Mouse (Mus musculus): ENCODE data around the gene 4933402J07Rik. TPM values are rescaled to one million over a fixed set of nuclear protein-coding genes. Genes with fewer than 3 reads are reported as not detected.

4933402J07Rik gene
- polyA plus RNA-seq, 1 experiment from 2014 or later: not detected

- H3K27me3 ChIP-seq (ENCODE audit: control insufficient read depth, insufficient read depth, low read length): no peaks in the 10 kb centered on the region
- no peak for DNase-seq (ENCODE audit: low spot score)
- no peak for ATAC-seq (replicated peaks; ENCODE audit: insufficient number of reproducible peaks, low FRiP score, low TSS enrichment, low read depth)
These were observed 13.8 kb upstream of the 4933402J07Rik start for GRCm38 (mm10) chr8:87549881-87550280.

GRCm38 (mm10) chr8:87552801-87553200 is 10.9 kb upstream of the 4933402J07Rik start:
- H3K9me3 ChIP-seq (replicated peaks; ENCODE audit: control insufficient read depth, low read length): no peaks in the 10 kb centered on the region
- no peaks in the 10 kb centered on the region for H3K36me3 ChIP-seq (replicated peaks; ENCODE audit: control insufficient read depth, insufficient read depth, low read depth, low read length)
- no peak for DNase-seq (ENCODE audit: low spot score)
- ATAC-seq (replicated peaks; ENCODE audit: insufficient number of reproducible peaks, low FRiP score, low TSS enrichment, low read depth): no peak
- H3K4me3 ChIP-seq (ENCODE audit: low read depth, low read length): no peak overlapping the region
- H3K4me2 ChIP-seq (ENCODE audit: low read depth, low read length): no peak overlapping the region
- WGBS: 51% methylated on average over 1 of the region's 1 CpGs
- H3K27ac ChIP-seq (replicated peaks; ENCODE audit: low read depth, low read length): no peak overlapping the region
- H3K4me1 ChIP-seq (ENCODE audit: control insufficient read depth, insufficient read depth, low read length): no peaks in the 10 kb centered on the region
- no peak overlapping the region for H3K9ac ChIP-seq (replicated peaks; ENCODE audit: low read length)
- no peaks in the 10 kb centered on the region for H3K27me3 ChIP-seq (ENCODE audit: control insufficient read depth, insufficient read depth, low read length)

More at GRCm38 (mm10) chr8:87549881-87550280, 13.8 kb upstream of the 4933402J07Rik start:
- H3K4me2 ChIP-seq (ENCODE audit: low read depth, low read length): no peak overlapping the region
- no peak overlapping the region for H3K27ac ChIP-seq (replicated peaks; ENCODE audit: low read depth, low read length)
- 71% methylated on average over 4 of the region's 4 CpGs for WGBS
- no peaks in the 10 kb centered on the region for H3K36me3 ChIP-seq (replicated peaks; ENCODE audit: control insufficient read depth, insufficient read depth, low read depth, low read length)
- H3K9me3 ChIP-seq (replicated peaks; ENCODE audit: control insufficient read depth, low read length): no peaks in the 10 kb centered on the region
- H3K4me1 ChIP-seq (ENCODE audit: control insufficient read depth, insufficient read depth, low read length): no peaks in the 10 kb centered on the region
- H3K4me3 ChIP-seq (ENCODE audit: low read depth, low read length): no peak overlapping the region
- H3K9ac ChIP-seq (replicated peaks; ENCODE audit: low read length): no peak overlapping the region

- no peak overlapping the region for H3K4me3 ChIP-seq (ENCODE audit: low read depth, low read length)
- no peaks in the 10 kb centered on the region for H3K27me3 ChIP-seq (ENCODE audit: control insufficient read depth, insufficient read depth, low read length)
- 57% methylated on average over 2 of the region's 2 CpGs for WGBS
These were observed 2.9 kb upstream of the 4933402J07Rik start for GRCm38 (mm10) chr8:87560801-87561200.

GRCm38 (mm10) chr8:87569203-87569602 is 5.5 kb downstream of the 4933402J07Rik start:
- ATAC-seq (replicated peaks; ENCODE audit: insufficient number of reproducible peaks, low FRiP score, low TSS enrichment, low read depth) (no peak), DNase-seq (ENCODE audit: low spot score) (no peak)
- Histone ChIP-seq H3K36me3 (replicated peaks; ENCODE audit: control insufficient read depth, insufficient read depth, low read depth, low read length) (no peaks in the 10 kb centered on the region), H3K9me3 (replicated peaks; ENCODE audit: control insufficient read depth, low read length) (no peaks in the 10 kb centered on the region), H3K27ac (replicated peaks; ENCODE audit: low read depth, low read length) (no peak overlapping the region), H3K4me1 (ENCODE audit: control insufficient read depth, insufficient read depth, low read length) (no peaks in the 10 kb centered on the region), H3K27me3 (ENCODE audit: control insufficient read depth, insufficient read depth, low read length) (no peaks in the 10 kb centered on the region), H3K4me3 (ENCODE audit: low read depth, low read length) (no peak overlapping the region), H3K9ac (replicated peaks; ENCODE audit: low read length) (no peak overlapping the region), H3K4me2 (ENCODE audit: low read depth, low read length) (no peak overlapping the region)
- 89% methylated on average over 5 of the region's 5 CpGs for WGBS

More at GRCm38 (mm10) chr8:87560801-87561200, 2.9 kb upstream of the 4933402J07Rik start:
- no peak for ATAC-seq (replicated peaks; ENCODE audit: insufficient number of reproducible peaks, low FRiP score, low TSS enrichment, low read depth)
- no peak overlapping the region for H3K4me2 ChIP-seq (ENCODE audit: low read depth, low read length)
- no peaks in the 10 kb centered on the region for H3K9me3 ChIP-seq (replicated peaks; ENCODE audit: control insufficient read depth, low read length)
- H3K27ac ChIP-seq (replicated peaks; ENCODE audit: low read depth, low read length): no peak overlapping the region
- H3K9ac ChIP-seq (replicated peaks; ENCODE audit: low read length): no peak overlapping the region
- H3K36me3 ChIP-seq (replicated peaks; ENCODE audit: control insufficient read depth, insufficient read depth, low read depth, low read length): no peaks in the 10 kb centered on the region
- no peak for DNase-seq (ENCODE audit: low spot score)
- H3K4me1 ChIP-seq (ENCODE audit: control insufficient read depth, insufficient read depth, low read length): no peaks in the 10 kb centered on the region

GRCm38 (mm10) chr8:87569706-87570563 is 6.3 kb downstream of the 4933402J07Rik start:
- no peak overlapping the region for H3K27ac ChIP-seq (replicated peaks; ENCODE audit: low read depth, low read length)
- H3K4me1 ChIP-seq (ENCODE audit: control insufficient read depth, insufficient read depth, low read length): no peaks in the 10 kb centered on the region
- peak; percentile 38 for DNase-seq (ENCODE audit: low spot score)
- H3K9ac ChIP-seq (replicated peaks; ENCODE audit: low read length): peak overlapping the region; percentile 44
- no peaks in the 10 kb centered on the region for H3K9me3 ChIP-seq (replicated peaks; ENCODE audit: control insufficient read depth, low read length)
- ATAC-seq (replicated peaks; ENCODE audit: insufficient number of reproducible peaks, low FRiP score, low TSS enrichment, low read depth): no peak
- peak overlapping the region; percentile 36 for H3K4me2 ChIP-seq (ENCODE audit: low read depth, low read length)
- H3K27me3 ChIP-seq (ENCODE audit: control insufficient read depth, insufficient read depth, low read length): no peaks in the 10 kb centered on the region
- 26% methylated on average over 13 of the region's 13 CpGs for WGBS
- no peaks in the 10 kb centered on the region for H3K36me3 ChIP-seq (replicated peaks; ENCODE audit: control insufficient read depth, insufficient read depth, low read depth, low read length)
- H3K4me3 ChIP-seq (ENCODE audit: low read depth, low read length): peak overlapping the region; percentile 19

GRCm38 (mm10) chr8:87570564-87570855 is 6.9 kb downstream of the 4933402J07Rik start:
- Histone ChIP-seq H3K9ac (replicated peaks; ENCODE audit: low read length) (peak overlapping the region; percentile 44), H3K4me1 (ENCODE audit: control insufficient read depth, insufficient read depth, low read length) (no peaks in the 10 kb centered on the region), H3K36me3 (replicated peaks; ENCODE audit: control insufficient read depth, insufficient read depth, low read depth, low read length) (no peaks in the 10 kb centered on the region), H3K27ac (replicated peaks; ENCODE audit: low read depth, low read length) (no peak overlapping the region), H3K27me3 (ENCODE audit: control insufficient read depth, insufficient read depth, low read length) (no peaks in the 10 kb centered on the region), H3K4me2 (ENCODE audit: low read depth, low read length) (peak overlapping the region; percentile 36), H3K4me3 (ENCODE audit: low read depth, low read length) (peak overlapping the region; percentile 19), H3K9me3 (replicated peaks; ENCODE audit: control insufficient read depth, low read length) (no peaks in the 10 kb centered on the region)
- WGBS: 4% methylated on average over 8 of the region's 8 CpGs
- ATAC-seq (replicated peaks; ENCODE audit: insufficient number of reproducible peaks, low FRiP score, low TSS enrichment, low read depth): no peak
- peak; percentile 46 for DNase-seq (ENCODE audit: low spot score)

GRCm38 (mm10) chr8:87570880-87571279 is 7.2 kb downstream of the 4933402J07Rik start:
- no peak for ATAC-seq (replicated peaks; ENCODE audit: insufficient number of reproducible peaks, low FRiP score, low TSS enrichment, low read depth)
- no peak overlapping the region for H3K27ac ChIP-seq (replicated peaks; ENCODE audit: low read depth, low read length)
- no peak overlapping the region for H3K9ac ChIP-seq (replicated peaks; ENCODE audit: low read length)
- peak overlapping the region; percentile 36 for H3K4me2 ChIP-seq (ENCODE audit: low read depth, low read length)
- DNase-seq (ENCODE audit: low spot score): peak; percentile 55
- WGBS: 9% methylated on average over 7 of the region's 7 CpGs
- H3K4me3 ChIP-seq (ENCODE audit: low read depth, low read length): peak overlapping the region; percentile 19; the same call in 1 of the 2 replicates
- no peaks in the 10 kb centered on the region for H3K36me3 ChIP-seq (replicated peaks; ENCODE audit: control insufficient read depth, insufficient read depth, low read depth, low read length)
- no peaks in the 10 kb centered on the region for H3K27me3 ChIP-seq (ENCODE audit: control insufficient read depth, insufficient read depth, low read length)
- no peaks in the 10 kb centered on the region for H3K4me1 ChIP-seq (ENCODE audit: control insufficient read depth, insufficient read depth, low read length)
- no peaks in the 10 kb centered on the region for H3K9me3 ChIP-seq (replicated peaks; ENCODE audit: control insufficient read depth, low read length)

- WGBS: 0% methylated on average over 2 of the region's 2 CpGs
- H3K36me3 ChIP-seq (replicated peaks; ENCODE audit: control insufficient read depth, insufficient read depth, low read depth, low read length): no peaks in the 10 kb centered on the region
- no peak overlapping the region for H3K4me3 ChIP-seq (ENCODE audit: low read depth, low read length)
- H3K9me3 ChIP-seq (replicated peaks; ENCODE audit: control insufficient read depth, low read length): no peaks in the 10 kb centered on the region
- H3K4me1 ChIP-seq (ENCODE audit: control insufficient read depth, insufficient read depth, low read length): no peaks in the 10 kb centered on the region
- no peak overlapping the region for H3K9ac ChIP-seq (replicated peaks; ENCODE audit: low read length)
- no peak for ATAC-seq (replicated peaks; ENCODE audit: insufficient number of reproducible peaks, low FRiP score, low TSS enrichment, low read depth)
- H3K27ac ChIP-seq (replicated peaks; ENCODE audit: low read depth, low read length): no peak overlapping the region
- DNase-seq (ENCODE audit: low spot score): peak; percentile 75
- no peaks in the 10 kb centered on the region for H3K27me3 ChIP-seq (ENCODE audit: control insufficient read depth, insufficient read depth, low read length)
- no peak overlapping the region for H3K4me2 ChIP-seq (ENCODE audit: low read depth, low read length)
These were observed 30.6 kb downstream of the 4933402J07Rik start for GRCm38 (mm10) chr8:87594272-87594671.

All from embryonic facial prominence, embryonic 11.5 days (tissue).